Mouse (Mus musculus) adrenal gland, adult (tissue): ENCODE results near the gene St7l.

Experiments
- DNase-seq, 2 experiments: peaks; one replicate each; pipeline ENCODE4 v3.0.0; 2022 to 2023; ENCODE audit warnings: low spot score in 1 of 2; ENCODE audit not compliant: inconsistent age in 2 of 2

Gene St7l

GRCm38 (mm10) chr3:104896141-104896540 is 32.3 kb downstream of the St7l start:
- DNase-seq: no peak

DNA sequence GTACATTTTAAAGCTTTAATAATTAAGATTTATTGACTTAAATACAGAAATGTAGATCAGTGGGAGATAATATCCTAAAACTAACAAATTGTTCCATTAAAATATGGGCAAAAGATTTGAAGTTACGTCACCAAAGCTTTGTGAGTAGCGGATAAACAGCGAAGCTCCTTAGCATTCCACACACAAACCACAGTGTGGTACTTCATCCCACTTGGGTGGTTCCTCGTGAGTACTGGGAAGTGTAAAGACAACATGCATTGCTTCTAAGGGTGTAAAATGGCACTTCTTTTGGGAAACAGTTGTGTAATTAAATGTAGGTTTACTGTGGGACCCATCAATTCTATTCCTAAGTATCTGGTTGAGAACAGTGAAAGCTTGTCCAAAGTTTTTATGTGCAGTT is 37.3 kb downstream of the St7l start:
- DNase-seq: no peak

GRCm38 (mm10) chr3:104905389-104905788 is 41.6 kb downstream of the St7l start:
- no peak for DNase-seq

DNA sequence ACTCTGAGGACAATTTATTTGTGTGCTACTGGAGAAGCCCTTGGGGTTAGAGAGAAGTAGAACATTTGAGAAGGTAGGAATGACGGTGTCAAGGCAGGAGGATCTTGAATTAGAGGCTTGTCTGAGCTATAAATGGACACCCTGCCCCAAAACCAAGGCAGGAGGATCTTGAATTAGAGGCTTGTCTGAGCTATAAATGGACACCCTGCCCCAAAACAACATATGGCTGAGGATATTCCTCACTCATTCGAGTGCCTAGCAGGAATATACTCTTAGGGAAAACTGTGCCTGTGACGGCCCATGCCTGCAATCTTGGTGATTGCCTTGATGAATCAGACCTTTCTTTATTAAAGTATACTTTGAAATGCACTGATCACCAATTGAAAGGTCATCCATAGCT is 42.2 kb downstream of the St7l start:
- DNase-seq: no peak

GRCm38 (mm10) chr3:104909195-104909594 is 45.4 kb downstream of the St7l start:
- DNase-seq: no peak

GRCm38 (mm10) chr3:104914986-104915385 is 51.2 kb downstream of the St7l start:
- DNase-seq: no peak

- DNase-seq: no peak
Observed at GRCm38 (mm10) chr3:104929385-104929784, 65.6 kb downstream of the St7l start.

GRCm38 (mm10) chr3:104937728-104938305 is 74.0 kb downstream of the St7l start:
- DNase-seq: no peak

DNA sequence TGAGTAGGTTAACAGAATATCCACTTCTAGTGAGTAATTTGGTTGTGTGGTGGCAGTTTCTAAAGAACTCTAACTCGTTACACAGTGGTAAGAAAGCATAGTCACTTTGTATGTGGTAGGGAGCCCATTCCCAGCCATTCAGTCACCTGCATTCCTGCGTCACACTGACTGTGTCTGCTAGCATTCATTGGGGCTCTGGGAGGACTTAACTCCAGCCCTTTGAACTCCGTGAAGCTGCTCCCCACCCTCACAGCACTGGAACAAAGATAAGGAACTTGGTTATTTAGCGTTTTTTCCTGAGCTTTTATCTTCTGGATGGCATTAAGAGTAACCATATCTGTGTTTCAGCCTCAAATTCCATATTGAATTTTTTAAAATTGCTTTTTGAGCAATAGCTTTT is 74.5 kb downstream of the St7l start:
- no peak for DNase-seq

DNA sequence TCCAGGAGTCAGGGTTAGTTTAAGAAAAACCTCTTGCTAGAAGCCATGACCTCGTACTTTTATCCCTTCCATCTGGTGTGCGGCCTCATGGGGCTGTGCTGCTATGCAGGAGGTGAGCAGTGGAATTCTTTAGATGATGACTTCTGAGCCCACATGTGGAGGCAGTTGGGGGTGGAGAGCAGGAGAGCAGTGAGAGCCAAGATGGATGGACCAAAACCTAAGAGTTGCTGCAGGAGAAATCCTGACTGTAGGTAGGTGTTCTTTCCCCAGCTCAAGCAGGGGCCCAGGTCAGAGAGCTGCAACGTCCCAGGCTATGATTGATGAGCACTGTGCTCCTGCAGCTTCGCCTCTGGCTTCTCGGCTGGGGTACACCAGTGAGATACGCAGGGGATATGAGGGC is 76.9 kb downstream of the St7l start:
- DNase-seq: no peak

DNA sequence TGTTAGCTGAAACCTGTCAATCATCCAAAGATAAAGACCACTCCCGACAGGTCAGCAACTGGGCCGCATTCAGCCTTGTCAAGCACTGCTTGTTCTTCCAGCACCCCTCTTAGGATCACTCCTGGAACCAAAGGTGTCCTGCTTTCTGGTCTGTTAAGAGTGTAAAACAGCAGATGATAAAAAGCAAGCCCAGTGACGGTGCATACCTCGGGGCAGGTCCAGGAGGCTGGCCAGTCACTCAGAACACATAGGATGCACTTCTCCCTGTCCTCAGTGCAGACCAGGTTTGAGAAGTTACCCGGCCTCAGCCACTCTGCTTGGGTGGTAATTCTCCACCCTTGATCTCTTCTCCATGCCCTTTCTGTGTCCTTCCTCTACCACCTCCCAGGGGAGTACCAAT is 78.9 kb downstream of the St7l start:
- DNase-seq: no peak

DNA sequence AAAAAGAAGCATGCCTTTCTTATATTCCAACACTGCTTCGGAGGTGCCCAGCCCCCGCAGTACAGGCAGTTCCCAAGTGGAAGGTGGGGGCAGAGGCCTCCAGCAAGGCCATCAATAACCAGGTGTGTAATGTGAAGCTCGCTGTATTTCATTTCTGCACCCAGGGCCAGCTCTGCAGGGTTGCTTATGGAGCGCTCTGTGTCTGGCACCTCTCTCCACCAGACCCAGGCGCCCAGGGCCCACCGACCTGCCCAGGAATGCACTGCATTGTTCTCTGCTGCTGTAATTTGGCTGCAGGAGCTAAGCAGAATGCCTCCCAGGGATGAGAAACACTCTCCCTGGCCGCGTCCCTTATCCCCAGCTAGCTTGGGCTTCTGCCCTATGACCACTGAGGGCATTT is 79.5 kb downstream of the St7l start:
- DNase-seq: no peak

- no peak for DNase-seq
Observed at GRCm38 (mm10) chr3:104944894-104945293, 81.1 kb downstream of the St7l start.

GRCm38 (mm10) chr3:104950926-104951325 is 87.1 kb downstream of the St7l start:
- no peak for DNase-seq

DNA sequence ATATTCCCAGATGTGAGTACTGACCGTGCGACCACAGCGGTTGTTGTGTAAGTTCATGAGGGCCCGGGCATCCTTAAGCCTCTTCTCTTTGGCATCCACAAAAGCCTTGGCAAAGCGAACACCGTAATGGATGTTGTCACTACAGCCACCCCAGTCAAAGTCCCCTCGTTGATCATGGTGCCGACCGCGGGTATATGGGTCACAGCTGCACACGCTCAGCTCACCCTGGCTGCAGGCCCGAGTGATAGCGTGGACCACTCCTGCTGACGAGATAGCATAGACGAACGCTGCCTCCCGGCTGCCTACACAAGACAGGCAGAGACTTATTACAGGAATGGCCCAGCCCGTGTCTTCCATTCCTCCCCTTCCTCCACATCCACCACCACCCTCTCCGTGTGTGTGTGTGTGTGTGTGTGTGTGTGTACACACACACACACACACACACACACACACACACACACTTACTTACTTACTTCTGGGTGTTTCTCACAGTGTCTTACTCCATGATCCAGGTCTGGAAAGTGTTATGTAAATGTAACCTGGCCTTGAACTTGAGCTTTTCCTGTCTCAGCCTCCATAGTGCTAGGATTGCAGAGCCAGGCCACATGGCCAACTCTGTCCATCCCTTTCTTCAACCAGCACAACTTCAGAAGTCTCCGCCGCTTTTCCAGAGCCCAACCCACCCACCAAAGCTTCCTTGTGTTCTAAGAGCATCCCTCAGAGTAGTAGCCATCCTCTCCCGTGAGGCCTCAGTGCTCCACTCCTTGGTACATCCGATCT is 89.3 kb downstream of the St7l start:
- no peak for DNase-seq

DNA sequence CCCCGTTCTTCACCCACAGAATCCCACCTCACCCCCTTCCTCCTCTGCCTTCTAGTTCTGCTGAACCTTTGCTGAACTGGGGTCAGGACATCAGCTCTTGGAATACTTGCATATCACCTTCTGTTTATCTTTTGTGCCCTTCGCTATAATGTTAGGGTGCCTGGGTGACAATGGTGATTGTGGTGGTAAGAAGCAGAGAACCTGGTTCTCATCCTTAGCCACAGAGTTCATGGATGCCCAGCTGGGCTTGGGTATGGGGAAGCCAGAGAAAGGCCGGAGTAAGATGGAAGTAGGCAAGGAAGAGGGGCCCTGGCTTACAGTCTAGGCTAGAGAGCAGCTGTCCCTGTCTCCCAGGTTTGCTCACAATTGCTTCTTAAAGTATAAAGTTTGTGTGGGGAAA is 90.3 kb downstream of the St7l start:
- no peak for DNase-seq

- DNase-seq: no peak
Observed at GRCm38 (mm10) chr3:104954551-104954950, 90.7 kb downstream of the St7l start.

DNA sequence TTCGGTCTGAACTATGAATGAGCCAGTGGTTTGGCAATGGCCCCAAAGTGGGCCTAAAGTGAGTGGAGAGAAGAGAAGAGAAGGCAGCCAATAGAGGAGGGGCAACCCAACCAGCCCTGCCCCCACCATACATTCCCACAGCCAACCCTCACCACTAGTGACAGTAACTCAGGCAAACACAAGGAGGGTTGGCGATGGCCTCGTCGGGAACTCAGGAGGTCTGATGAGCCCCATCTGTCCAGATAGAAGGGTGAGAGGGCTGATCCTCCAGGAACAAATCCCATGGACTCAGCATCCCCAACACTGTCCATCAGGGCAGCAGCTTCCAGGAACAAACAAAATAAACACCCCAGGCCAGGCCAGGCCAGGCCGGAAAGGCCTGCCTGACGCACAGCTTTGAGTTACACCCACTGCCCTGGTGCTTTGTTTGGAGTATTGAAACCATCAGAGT is 92.4 kb downstream of the St7l start:
- DNase-seq: no peak

DNA sequence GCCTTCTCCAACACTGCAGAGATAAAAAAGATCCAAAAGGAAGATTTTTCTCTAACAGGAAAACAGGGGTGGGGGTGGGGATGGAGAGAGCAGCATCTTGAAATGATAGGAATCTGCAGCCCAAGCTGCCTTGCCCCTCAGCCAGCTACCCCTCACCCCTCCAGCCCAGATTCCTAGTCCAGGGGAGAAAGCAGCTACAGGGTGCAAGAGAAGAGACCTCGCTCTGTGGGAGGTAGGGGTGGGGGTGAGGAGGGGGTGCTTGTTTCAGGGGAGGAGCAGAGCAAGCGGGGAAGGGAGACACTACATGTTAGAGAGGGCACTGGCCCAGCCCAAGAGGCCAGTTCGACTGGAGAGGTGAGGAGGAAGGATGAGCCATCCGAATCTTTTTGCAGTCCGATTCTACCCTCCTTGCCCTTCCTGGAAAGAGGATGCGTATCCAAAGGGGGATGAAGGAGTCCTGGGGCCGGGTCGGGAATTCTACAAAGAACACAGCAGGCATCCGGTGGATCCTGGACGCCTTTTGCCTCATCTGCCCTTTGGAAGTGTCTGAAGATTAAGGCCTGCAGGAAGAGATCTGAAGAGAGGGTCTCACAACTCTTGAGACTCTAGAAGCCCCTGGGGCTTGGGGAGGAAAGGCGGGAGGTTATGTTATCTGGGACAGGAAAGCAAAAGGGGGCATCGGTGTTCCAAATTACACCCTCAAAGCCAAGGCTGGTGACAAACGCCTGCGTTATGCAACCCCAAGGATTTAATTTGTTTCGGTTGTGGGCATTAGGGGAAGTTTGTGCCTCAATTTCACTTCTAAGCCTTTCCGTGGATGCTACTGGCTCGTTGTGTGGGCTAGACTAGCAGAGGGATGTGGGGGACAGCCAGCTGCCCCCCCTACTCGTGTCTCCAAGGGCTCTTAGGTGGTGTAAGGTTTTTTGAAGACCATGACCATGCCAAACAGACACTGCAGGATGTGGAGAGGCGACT is 96.5 kb downstream of the St7l start:
- peak in 1 of 2 experiments; percentile 35 for DNase-seq

DNA sequence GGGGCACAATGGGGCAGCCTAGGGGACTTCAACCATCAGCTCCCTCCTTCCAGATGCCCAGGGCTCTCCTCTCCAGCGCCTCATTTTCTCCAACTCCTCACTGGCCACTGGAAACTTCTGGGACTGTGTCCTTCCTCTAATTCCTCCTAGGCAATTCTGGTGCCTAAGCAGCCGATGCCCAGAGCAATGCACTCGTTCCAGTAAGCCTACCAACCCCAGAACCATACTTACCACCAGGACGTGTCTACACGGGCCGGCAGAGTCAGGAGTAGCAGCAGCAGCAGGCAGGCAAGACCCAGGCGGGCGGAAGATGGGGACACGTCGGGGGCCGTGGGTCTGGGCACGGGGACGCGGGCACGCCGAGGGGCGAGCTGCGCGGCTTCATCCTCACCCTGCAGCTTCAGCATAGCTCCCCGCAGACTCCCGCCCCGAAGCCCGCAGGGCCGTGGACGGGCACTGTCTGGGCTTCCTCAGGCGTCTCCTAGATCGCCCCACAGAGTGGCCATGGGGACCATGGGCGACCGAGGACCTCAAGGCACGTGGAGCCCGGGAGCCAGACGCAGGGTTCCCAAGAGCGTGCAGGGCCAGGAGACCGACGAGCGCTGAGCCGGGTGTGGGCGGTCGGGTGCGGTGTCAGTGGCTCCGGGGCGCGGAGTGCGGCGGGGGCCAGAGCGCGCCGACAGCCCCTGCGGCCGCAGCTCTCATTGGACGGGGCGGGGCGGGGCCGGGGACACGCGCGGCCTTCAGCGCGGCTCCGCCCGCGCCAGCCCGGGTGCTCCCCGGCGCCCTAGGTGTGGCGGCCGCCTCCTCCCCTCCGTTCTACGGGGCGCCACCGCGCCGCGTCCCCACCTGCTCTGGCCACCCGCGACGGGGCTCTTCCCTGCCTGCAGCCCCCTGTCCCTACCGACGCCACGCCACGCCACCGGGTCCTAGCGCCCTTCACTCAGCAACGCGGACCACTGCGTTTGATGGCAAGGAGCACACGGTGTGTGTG is 97.6 kb downstream of the St7l start, which contains the start of gene Wnt2b:
Gene Wnt2b (minus strand): TSS at position 856 of the 994 bp plus-strand sequence.
- peak; percentile 36 to 71 for DNase-seq
